Mouse (Mus musculus): ENCODE measurements at regions not wholly inside any gene's neighbourhood (a gene's known extent, or its start where the extent isn't known, plus 50 kb on each side); places are given as distances from the start of the nearest gene placed in this dataset.

- H3K36me3 ChIP-seq (replicated peaks; ENCODE audit: control insufficient read depth, insufficient read depth, low read length): no peaks in the 10 kb centered on the region
- no peak overlapping the region for H3K27ac ChIP-seq (ENCODE audit: low read depth)
- H3K27me3 ChIP-seq (ENCODE audit: control insufficient read depth, insufficient read depth, low read length): no peaks in the 10 kb centered on the region
- H3K9me3 ChIP-seq (replicated peaks; ENCODE audit: control insufficient read depth, low read length): no peaks in the 10 kb centered on the region
- ATAC-seq (ENCODE audit: insufficient read depth, low read depth): no peak
- no peak overlapping the region for H3K4me3 ChIP-seq (ENCODE audit: low read depth, low read length)
- WGBS: 35% methylated on average over 3 of the region's 3 CpGs
- no peak overlapping the region for H3K4me2 ChIP-seq (ENCODE audit: low read depth, low read length)
- TF ChIP-seq EP300 (IDR thresholded peaks at IDR 0.05; ENCODE audit: low read depth) (no peak), CTCF (IDR thresholded peaks at IDR 0.05; ENCODE audit: low read depth) (no peak)
- no peaks in the 10 kb centered on the region for H3K4me1 ChIP-seq (ENCODE audit: control insufficient read depth, insufficient read depth)
- no peak overlapping the region for H3K9ac ChIP-seq (replicated peaks; ENCODE audit: low read depth, low read length)
- DNase-seq (ENCODE audit: low spot score): no peak
Measured at GRCm38 (mm10) chr15:86903006-86903405, 641.1 kb upstream of the Fam19a5 start.

GRCm38 (mm10) chr15:86913276-86913675 lies 630.8 kb upstream of the Fam19a5 start:
- H3K27me3 ChIP-seq (ENCODE audit: control insufficient read depth, insufficient read depth, low read length): no peaks in the 10 kb centered on the region
- no peaks in the 10 kb centered on the region for H3K36me3 ChIP-seq (replicated peaks; ENCODE audit: control insufficient read depth, insufficient read depth, low read length)
- no peaks in the 10 kb centered on the region for H3K9me3 ChIP-seq (replicated peaks; ENCODE audit: control insufficient read depth, low read length)
- H3K4me2 ChIP-seq (ENCODE audit: low read depth, low read length): no peak overlapping the region
- ATAC-seq (ENCODE audit: insufficient read depth, low read depth) (no peak), DNase-seq (ENCODE audit: low spot score) (no peak)
- 76% methylated on average over 3 of the region's 3 CpGs for WGBS
- TF ChIP-seq CTCF (IDR thresholded peaks at IDR 0.05; ENCODE audit: low read depth) (no peak), EP300 (IDR thresholded peaks at IDR 0.05; ENCODE audit: low read depth) (no peak)
- H3K4me1 ChIP-seq (ENCODE audit: control insufficient read depth, insufficient read depth): no peaks in the 10 kb centered on the region
- no peak overlapping the region for H3K4me3 ChIP-seq (ENCODE audit: low read depth, low read length)
- no peak overlapping the region for H3K27ac ChIP-seq (ENCODE audit: low read depth)
- H3K9ac ChIP-seq (replicated peaks; ENCODE audit: low read depth, low read length): no peak overlapping the region

- Histone ChIP-seq H3K4me1 (ENCODE audit: control insufficient read depth, insufficient read depth) (no peaks in the 10 kb centered on the region), H3K36me3 (replicated peaks; ENCODE audit: control insufficient read depth, insufficient read depth, low read length) (no peaks in the 10 kb centered on the region), H3K9ac (replicated peaks; ENCODE audit: low read depth, low read length) (no peak overlapping the region), H3K27me3 (ENCODE audit: control insufficient read depth, insufficient read depth, low read length) (no peaks in the 10 kb centered on the region), H3K27ac (ENCODE audit: low read depth) (no peak overlapping the region), H3K9me3 (replicated peaks; ENCODE audit: control insufficient read depth, low read length) (no peaks in the 10 kb centered on the region), H3K4me3 (ENCODE audit: low read depth, low read length) (no peak overlapping the region), H3K4me2 (ENCODE audit: low read depth, low read length) (no peak overlapping the region)
- WGBS: 77% methylated on average over 8 of the region's 8 CpGs
- TF ChIP-seq EP300 (IDR thresholded peaks at IDR 0.05; ENCODE audit: low read depth) (no peak), CTCF (IDR thresholded peaks at IDR 0.05; ENCODE audit: low read depth) (no peak)
- DNase-seq (ENCODE audit: low spot score) (no peak), ATAC-seq (ENCODE audit: insufficient read depth, low read depth) (no peak)
Measured at GRCm38 (mm10) chr15:86917891-86918290, 626.2 kb upstream of the Fam19a5 start.

GRCm38 (mm10) chr15:86919704-86920103 lies 624.4 kb upstream of the Fam19a5 start:
- ATAC-seq (ENCODE audit: insufficient read depth, low read depth): no peak
- no peak overlapping the region for H3K4me3 ChIP-seq (ENCODE audit: low read depth, low read length)
- no peaks in the 10 kb centered on the region for H3K4me1 ChIP-seq (ENCODE audit: control insufficient read depth, insufficient read depth)
- no peaks in the 10 kb centered on the region for H3K27me3 ChIP-seq (ENCODE audit: control insufficient read depth, insufficient read depth, low read length)
- no peak for DNase-seq (ENCODE audit: low spot score)
- no peak for TF ChIP-seq EP300 (IDR thresholded peaks at IDR 0.05; ENCODE audit: low read depth)
- no peak for TF ChIP-seq CTCF (IDR thresholded peaks at IDR 0.05; ENCODE audit: low read depth)
- 32% methylated on average over 8 of the region's 8 CpGs for WGBS
- H3K36me3 ChIP-seq (replicated peaks; ENCODE audit: control insufficient read depth, insufficient read depth, low read length): no peaks in the 10 kb centered on the region
- no peak overlapping the region for H3K4me2 ChIP-seq (ENCODE audit: low read depth, low read length)
- no peak overlapping the region for H3K27ac ChIP-seq (ENCODE audit: low read depth)
- no peaks in the 10 kb centered on the region for H3K9me3 ChIP-seq (replicated peaks; ENCODE audit: control insufficient read depth, low read length)
- H3K9ac ChIP-seq (replicated peaks; ENCODE audit: low read depth, low read length): no peak overlapping the region

GRCm38 (mm10) chr15:86920185-86920584 lies 623.9 kb upstream of the Fam19a5 start:
- Histone ChIP-seq H3K4me3 (ENCODE audit: low read depth, low read length) (no peak overlapping the region), H3K4me1 (ENCODE audit: control insufficient read depth, insufficient read depth) (no peaks in the 10 kb centered on the region), H3K27me3 (ENCODE audit: control insufficient read depth, insufficient read depth, low read length) (no peaks in the 10 kb centered on the region), H3K36me3 (replicated peaks; ENCODE audit: control insufficient read depth, insufficient read depth, low read length) (no peaks in the 10 kb centered on the region), H3K27ac (ENCODE audit: low read depth) (no peak overlapping the region), H3K9ac (replicated peaks; ENCODE audit: low read depth, low read length) (no peak overlapping the region), H3K9me3 (replicated peaks; ENCODE audit: control insufficient read depth, low read length) (no peaks in the 10 kb centered on the region), H3K4me2 (ENCODE audit: low read depth, low read length) (no peak overlapping the region)
- TF ChIP-seq EP300 (IDR thresholded peaks at IDR 0.05; ENCODE audit: low read depth): no peak
- no peak for TF ChIP-seq CTCF (IDR thresholded peaks at IDR 0.05; ENCODE audit: low read depth)
- 34% methylated on average over 7 of the region's 7 CpGs for WGBS
- DNase-seq (ENCODE audit: low spot score) (no peak), ATAC-seq (ENCODE audit: insufficient read depth, low read depth) (no peak)

GRCm38 (mm10) chr15:86921401-86921800 lies 622.7 kb upstream of the Fam19a5 start:
- H3K36me3 ChIP-seq (replicated peaks; ENCODE audit: control insufficient read depth, insufficient read depth, low read length): no peaks in the 10 kb centered on the region
- H3K4me2 ChIP-seq (ENCODE audit: low read depth, low read length): no peak overlapping the region
- no peak overlapping the region for H3K4me3 ChIP-seq (ENCODE audit: low read depth, low read length)
- TF ChIP-seq EP300 (IDR thresholded peaks at IDR 0.05; ENCODE audit: low read depth) (no peak), CTCF (IDR thresholded peaks at IDR 0.05; ENCODE audit: low read depth) (no peak)
- WGBS: 20% methylated on average over 8 of the region's 8 CpGs
- H3K27ac ChIP-seq (ENCODE audit: low read depth): no peak overlapping the region
- ATAC-seq (ENCODE audit: insufficient read depth, low read depth) (no peak), DNase-seq (ENCODE audit: low spot score) (no peak)
- no peaks in the 10 kb centered on the region for H3K27me3 ChIP-seq (ENCODE audit: control insufficient read depth, insufficient read depth, low read length)
- H3K9ac ChIP-seq (replicated peaks; ENCODE audit: low read depth, low read length): no peak overlapping the region
- no peaks in the 10 kb centered on the region for H3K9me3 ChIP-seq (replicated peaks; ENCODE audit: control insufficient read depth, low read length)
- H3K4me1 ChIP-seq (ENCODE audit: control insufficient read depth, insufficient read depth): no peaks in the 10 kb centered on the region

Measured in heart, postnatal 0 days (tissue).